Mouse (Mus musculus): ENCODE results near the gene Ugt1a6a. TPM values are rescaled to one million over a fixed set of nuclear protein-coding genes. Genes with fewer than 3 reads are reported as not detected.
"Not testable (repeated sequence)": the region's sequence is repeated elsewhere in the genome, so short reads cannot be mapped to it uniquely, and the experiment has no call there.

Gene Ugt1a6a
- total RNA-seq (2021): under 1 TPM in 1 of 2 experiments, not detected in 1; 0.40 TPM
- long read RNA-seq, experiment 1, partial matches to known transcripts: 0 of 1 reads
- long read RNA-seq, experiment 1, other reads (novel, unspliced or antisense): 0 of 1 reads
- long read RNA-seq, experiment 2: 0 reads

DNA sequence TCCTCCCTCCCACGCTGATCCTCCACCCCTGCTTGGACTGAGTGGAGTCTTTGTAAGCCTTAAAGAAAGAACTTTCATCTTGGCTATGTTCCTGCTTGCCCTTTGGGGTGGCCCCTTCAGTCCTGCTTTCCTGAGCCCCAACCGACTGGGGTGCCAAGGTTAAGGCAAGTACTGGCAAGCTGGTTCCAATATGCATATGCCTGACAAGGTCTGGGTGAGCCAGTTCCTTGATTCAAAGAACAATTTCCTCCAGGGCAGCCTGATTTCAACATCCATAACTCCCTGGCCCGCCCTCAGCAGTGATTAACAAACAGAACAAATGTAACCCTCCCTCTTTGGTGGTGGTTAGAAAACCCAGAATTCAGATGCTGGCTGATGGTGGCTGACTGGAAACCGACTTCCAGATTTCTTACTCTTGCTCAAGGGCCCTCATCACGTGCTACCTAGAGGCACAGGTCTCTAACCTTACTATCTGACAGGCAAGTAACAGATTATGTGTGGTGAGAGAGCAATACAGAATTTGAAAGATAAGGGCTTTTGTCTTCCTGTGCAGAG is at the start of gene Ugt1a6a:
TSS of gene Ugt1a6a (plus strand) at position 353 of the 555 bp plus-strand sequence.
- DNase-seq (ENCODE audit: low spot score in 2 of 2); intact Hi-C loops (cut with DNase I): not testable (repeated sequence)

GRCm38 (mm10) chr1:88086125-88086524 is 48.5 kb upstream of the Ugt1a6a start:
- DNase-seq (ENCODE audit: low spot score in 2 of 2): no peak
- intact Hi-C loops (cut with DNase I): no loop called here

DNA sequence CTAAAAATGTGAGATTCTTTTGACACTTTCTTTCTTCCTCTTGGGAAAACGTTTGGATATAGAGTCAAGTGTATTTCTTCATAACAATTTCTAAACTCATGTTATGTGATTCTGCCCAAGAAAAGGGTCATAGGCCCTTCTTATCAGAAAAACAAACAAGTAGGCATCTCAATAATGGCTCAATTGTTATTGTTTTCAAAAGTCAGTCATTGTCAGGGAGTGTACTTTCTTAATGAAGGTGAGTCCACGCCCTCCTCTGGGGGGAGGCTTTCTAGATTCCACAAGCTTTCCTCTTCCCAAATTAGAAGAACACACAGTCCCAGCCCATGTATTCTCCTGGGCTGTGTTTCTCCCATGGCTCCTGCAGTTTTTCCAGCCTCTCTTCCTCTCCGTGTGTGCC is 47.1 kb upstream of the Ugt1a6a start, which contains the start of gene Ugt1a8:
TSS of gene Ugt1a8 (plus strand) at position 301 of the 400 bp plus-strand sequence.
- intact Hi-C loops (cut with DNase I): no loop called here
- DNase-seq (ENCODE audit: low spot score in 2 of 2): no peak

- no peak for DNase-seq (ENCODE audit: low spot score in 2 of 2)
- intact Hi-C loops (cut with DNase I): no loop called here
These were observed 42.3 kb upstream of the Ugt1a6a start for GRCm38 (mm10) chr1:88092341-88092740.

DNA sequence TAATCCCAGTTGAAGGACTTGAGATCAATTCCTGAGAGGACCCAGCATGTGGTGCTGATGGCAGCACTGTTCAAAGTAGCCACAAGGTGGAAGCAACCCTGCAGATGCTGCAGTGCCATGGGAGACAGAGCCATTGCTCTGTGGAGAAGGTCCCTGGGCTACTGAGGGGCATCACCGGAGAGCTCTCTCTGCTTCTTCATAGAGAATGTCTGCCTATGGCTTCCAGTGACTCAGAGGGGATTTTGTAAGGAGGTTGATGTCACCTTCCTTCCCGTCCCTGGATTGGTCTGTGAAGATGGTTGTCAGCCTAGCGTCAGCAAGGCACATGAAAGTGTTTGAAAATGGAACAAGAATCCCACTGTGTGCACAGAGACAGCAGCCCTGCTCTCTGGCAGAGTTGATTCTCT is 40.3 kb upstream of the Ugt1a6a start:
- peak in 1 of 2 experiments; percentile 7 for DNase-seq (ENCODE audit: low spot score in 2 of 2)

DNA sequence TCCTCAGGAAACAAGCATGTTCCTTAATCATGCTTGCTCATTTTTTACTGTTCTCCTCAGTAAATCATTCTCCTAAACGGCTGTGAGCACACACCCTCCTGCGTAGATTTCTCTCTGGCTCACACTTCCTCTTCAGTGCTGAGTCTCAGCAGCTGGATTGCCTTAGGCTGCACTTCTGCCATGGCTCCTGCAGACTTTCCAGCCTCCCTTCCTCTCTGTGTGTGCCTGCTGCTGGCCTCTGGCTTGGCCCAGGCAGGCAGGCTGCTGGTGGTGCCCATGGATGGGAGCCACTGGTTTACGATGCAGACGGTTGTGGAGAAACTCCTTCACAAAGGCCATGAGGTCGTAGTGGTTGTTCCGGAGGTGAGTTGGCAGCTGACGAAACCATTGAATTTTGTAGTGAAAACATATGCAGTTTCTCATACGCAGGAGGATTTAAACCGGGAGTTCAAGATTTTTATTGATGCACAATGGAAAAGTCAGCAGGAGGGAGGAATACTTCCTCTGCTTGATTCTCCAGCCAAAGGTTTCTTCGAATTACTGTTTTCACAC is 39.6 kb upstream of the Ugt1a6a start, which contains the start of gene Ugt1a7c:
TSS of gene Ugt1a7c (plus strand) at position 122 of the 552 bp plus-strand sequence.
- DNase-seq (ENCODE audit: low spot score in 2 of 2): peak in 1 of 2 experiments; percentile 6
- intact Hi-C loops (cut with DNase I): no loop called here

More for the DNA sequence above, 40.3 kb upstream of the Ugt1a6a start:
- intact Hi-C loops (cut with DNase I): not testable (repeated sequence)

GRCm38 (mm10) chr1:88098546-88098945 is 36.1 kb upstream of the Ugt1a6a start:
- intact Hi-C loops (cut with DNase I); DNase-seq (ENCODE audit: low spot score in 2 of 2): not testable (repeated sequence)

DNA sequence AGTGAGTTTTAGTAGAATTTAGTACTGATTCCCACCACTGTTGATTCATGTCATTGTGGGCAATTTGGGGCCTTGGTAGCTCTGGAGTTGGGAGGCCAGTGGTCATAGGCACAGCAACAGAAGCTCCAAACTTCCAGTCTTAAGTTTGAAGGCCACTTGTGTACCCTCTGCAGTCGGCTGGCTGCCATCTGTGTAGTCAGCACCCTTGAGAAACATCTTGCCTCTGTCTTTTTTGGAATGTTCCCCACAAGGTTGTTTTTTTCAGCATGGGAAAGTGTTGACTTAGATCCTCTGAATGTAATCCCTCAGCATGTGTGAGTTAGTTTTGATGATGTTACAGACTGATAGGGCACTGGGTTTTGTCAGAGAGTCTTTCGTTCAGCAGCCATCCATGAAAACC is 34.9 kb upstream of the Ugt1a6a start:
- DNase-seq (ENCODE audit: low spot score in 2 of 2); intact Hi-C loops (cut with DNase I): not testable (repeated sequence)

DNA sequence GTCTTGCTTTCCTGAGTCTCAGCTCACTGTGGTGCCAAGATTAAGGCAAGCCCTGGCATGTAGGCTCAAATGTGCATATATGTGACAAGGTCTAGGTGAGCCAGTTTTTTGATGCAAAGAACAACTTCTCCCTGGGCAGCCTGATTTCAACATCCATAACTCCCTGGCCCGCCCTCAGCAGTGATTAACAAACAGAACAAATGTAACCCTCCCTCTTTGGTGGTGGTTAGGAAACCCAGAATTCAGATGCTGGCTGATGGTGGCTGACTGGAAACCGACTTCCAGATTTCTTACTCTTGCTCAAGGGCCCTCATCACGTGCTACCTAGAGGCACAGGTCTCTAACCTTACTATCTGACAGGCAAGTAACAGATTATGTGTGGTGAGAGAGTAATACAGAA is 31.6 kb upstream of the Ugt1a6a start, which contains the start of gene Ugt1a6b:
TSS of gene Ugt1a6b (plus strand) at position 234 of the 400 bp plus-strand sequence.
- intact Hi-C loops (cut with DNase I); DNase-seq (ENCODE audit: low spot score in 2 of 2): not testable (repeated sequence)

DNA sequence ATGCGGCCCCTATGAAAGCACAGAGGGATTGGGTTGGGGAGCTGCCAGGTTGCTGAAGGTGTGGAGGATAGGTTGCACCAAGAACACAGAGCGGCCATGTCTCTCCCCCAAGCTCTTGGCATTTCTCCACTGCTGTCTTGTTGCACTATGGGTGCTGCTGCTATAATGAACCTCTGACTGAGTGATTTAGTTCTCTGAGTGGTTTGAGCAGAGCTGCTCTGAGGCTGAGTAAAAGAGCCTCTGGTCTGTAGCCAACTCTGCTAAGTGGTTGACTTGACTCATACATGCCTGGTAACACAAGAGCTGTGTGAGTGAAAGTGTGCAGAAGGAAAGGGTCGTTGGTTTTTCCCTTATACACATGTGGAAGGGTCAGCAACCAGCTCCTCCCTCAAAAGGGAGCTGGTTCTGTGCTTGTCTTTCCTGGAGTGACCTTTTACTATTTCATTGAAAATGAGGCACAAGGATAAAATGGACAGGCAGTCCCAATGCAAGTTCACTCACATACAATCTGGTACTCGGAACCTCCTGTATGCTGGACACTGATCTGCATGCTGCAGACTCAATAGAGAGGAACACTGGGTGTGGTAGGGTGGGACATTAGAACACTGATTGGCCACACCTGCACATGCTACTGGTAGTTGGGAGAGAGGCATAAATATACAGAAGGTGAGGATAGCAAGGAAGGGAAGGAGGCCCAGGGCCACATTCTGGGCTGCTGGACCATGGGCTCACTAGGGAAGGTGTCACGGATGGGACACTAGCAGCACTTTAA is 30.7 kb upstream of the Ugt1a6a start:
- DNase-seq (ENCODE audit: low spot score in 2 of 2); intact Hi-C loops (cut with DNase I): not testable (repeated sequence)

DNA sequence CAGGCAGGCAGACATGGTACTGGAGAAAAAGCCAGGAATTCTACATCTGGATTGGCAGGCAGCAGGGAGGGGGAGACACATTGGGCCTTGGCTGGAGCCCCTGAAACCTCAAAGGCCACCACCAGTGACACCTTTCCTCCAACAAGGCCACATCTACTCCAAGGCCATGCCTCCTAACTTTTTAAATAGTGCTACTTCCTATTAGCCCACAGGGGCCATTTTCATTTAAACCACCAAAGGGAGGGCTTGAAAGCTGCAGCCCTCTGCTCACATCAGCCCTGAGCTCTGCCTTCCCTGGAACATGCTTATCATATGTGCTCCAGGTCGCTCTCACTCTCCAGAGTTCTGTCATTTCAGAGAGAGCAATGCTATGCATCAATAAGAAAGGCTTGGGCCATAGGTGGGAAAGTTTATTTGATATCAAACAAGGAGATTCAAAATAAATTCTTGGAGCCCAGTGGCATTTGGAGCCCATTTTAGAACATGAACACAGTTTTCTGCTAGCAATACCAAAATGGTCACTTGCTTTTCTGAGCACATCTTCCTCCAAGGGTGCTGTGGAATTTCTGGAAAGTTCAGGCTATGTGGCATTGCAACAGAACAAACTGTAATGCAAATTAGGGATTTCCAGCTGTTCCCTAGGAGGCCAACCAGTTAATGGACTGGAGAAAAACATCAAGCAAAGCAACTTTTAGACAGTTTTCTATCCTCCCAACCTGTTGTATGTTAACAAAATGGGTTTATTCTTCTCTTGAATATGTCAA is 29.8 kb upstream of the Ugt1a6a start:
- intact Hi-C loops (cut with DNase I): no loop called here

GRCm38 (mm10) chr1:88105656-88106055 is 29.0 kb upstream of the Ugt1a6a start:
- DNase-seq (ENCODE audit: low spot score in 2 of 2): no peak
- intact Hi-C loops (cut with DNase I): no loop called here

More for the DNA sequence above, 29.8 kb upstream of the Ugt1a6a start:
- no peak for DNase-seq (ENCODE audit: low spot score in 2 of 2)

DNA sequence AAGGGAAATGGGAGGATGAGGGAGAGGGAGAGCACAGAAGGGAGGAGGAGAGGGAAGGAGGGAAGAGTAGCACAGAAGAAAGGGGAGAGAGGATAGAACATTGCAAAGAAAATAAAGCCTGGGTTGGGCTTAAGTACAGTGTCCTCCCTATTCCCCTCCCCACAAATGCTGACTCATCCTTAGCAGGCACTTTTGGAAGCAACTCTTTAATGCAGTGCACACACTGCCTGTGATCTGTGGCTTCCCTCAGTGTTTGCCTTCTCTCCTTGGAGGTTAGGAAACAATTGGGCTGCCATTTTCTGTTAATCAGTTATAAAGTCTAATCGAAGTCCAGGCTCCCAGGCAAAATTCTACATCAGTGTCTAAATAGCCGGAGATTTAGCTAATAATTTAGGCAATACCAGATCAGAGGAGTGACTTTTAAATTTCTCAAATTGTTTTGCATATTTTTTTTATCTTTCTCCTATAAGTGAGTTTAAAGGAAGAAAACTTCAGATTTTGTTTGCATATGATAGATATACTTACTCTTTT is 25.5 kb upstream of the Ugt1a6a start:
- DNase-seq (ENCODE audit: low spot score in 2 of 2); intact Hi-C loops (cut with DNase I): not testable (repeated sequence)

GRCm38 (mm10) chr1:88109604-88110003 is 25.0 kb upstream of the Ugt1a6a start:
- intact Hi-C loops (cut with DNase I); DNase-seq (ENCODE audit: low spot score in 2 of 2): not testable (repeated sequence)

GRCm38 (mm10) chr1:88112769-88113168 is 21.8 kb upstream of the Ugt1a6a start:
- intact Hi-C loops (cut with DNase I): not testable (repeated sequence)

DNA sequence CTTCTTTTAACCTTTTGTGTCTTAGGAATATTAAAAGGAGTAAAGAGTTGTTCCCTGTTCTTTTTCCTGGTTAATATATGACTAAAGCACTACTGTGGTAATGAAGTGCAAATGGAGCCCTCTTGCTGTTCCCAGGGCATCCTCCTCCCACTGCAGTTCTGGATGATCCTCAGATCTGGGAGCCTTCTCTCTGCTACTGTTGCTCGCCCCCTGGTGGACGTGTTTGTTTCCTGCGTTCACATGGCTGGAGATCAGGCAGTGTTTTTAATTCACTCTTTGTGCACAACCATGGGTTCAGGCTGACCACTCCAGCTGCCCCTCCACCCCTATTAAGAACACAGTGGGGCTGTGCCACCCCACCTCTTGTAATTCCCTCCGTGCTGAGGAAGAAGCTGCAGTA is 14.1 kb upstream of the Ugt1a6a start:
- intact Hi-C loops (cut with DNase I); DNase-seq (ENCODE audit: low spot score in 2 of 2): not testable (repeated sequence)

More at GRCm38 (mm10) chr1:88112769-88113168, 21.8 kb upstream of the Ugt1a6a start:
- not testable (repeated sequence) for DNase-seq (ENCODE audit: low spot score in 2 of 2)

GRCm38 (mm10) chr1:88121521-88121920 is 13.1 kb upstream of the Ugt1a6a start:
- intact Hi-C loops (cut with DNase I); DNase-seq (ENCODE audit: low spot score in 2 of 2): not testable (repeated sequence)

DNA sequence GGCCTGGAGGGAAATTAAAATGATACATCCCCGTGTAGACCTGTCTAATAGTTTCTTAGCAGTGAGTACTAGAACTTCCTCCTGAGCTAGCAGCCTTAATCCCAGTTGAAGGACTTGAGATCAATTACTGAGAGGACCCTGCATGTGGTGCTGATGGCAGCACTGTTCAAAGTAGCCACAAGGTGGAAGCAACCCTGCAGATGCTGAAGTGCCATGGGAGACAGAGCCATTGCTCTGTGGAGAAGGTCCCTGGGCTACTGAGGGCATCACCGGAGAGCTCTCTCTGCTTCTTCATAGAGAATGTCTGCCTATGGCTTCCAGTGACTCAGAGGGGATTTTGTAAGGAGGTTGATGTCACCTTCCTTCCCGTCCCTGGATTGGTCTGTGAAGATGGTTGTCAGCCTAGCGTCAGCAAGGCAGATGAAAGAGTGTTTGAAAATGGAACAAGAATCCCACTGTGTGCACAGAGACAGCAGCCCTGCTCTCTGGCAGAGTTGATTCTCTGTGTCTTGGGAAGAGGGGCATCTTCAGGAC is 8.7 kb upstream of the Ugt1a6a start:
- DNase-seq (ENCODE audit: low spot score in 2 of 2); intact Hi-C loops (cut with DNase I): not testable (repeated sequence)

DNA sequence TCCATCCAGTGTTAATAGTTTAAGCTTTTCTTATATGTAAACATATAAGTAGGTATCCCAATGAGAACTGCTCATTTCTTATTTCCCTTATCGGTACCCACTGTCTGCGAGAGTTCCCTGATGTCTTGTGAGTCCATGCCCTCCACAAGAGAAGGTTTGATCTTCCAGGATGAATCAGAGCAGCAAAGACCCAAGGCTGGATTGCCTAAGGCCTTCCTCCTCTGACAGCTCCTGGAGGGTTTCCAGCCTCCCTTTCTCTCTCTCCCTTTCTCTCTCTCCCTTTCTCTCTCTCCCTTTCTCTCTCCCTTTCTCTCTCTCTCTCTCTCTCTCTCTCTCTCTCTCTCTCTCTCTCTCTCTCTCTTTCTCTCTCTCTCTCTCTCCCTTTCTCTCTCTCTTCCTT is 5.5 kb upstream of the Ugt1a6a start:
- DNase-seq (ENCODE audit: low spot score in 2 of 2); intact Hi-C loops (cut with DNase I): not testable (repeated sequence)
